Mouse (Mus musculus): ENCODE data around the gene Efna4. TPM values are rescaled to one million over a fixed set of nuclear protein-coding genes. Genes with fewer than 3 reads are reported as not detected.
A peak's percentile ranks its signal among the peaks of the same experiment; 100 is the strongest.

The Efna4 gene
- polyA plus RNA-seq, 1 experiment from 2014 or later, result 20.6 TPM

DNA sequence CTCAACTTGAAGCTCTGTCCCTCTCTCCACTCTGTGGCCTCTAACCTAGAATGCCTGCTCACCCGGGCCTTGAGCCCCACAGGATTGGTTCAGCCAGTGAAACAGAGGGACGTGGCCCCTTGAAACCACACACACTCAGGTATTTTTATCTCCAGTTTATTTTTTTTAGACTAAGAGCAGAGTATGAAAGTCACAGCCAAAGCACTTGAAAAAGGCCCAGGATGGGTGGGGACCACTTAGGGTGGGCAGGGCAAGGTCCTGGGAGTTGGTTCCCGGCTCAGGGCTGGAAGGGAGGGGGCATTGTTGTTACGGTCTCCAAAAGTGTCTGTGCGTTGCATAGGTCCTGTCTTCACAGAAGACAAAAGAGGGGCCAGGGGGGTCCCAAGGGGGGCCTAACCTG lies 23.5 kb downstream of the Efna4 start:
- H3K9me3 ChIP-seq (ENCODE audit: control insufficient read depth, low read length), result no peaks in the 10 kb centered on the region
- ATAC-seq (ENCODE audit: low FRiP score), result no peak
- WGBS, result 77% methylated on average over 5 of the region's 5 CpGs
- peaks cover 15% of the 10 kb centered on the region for H3K4me1 ChIP-seq (replicated peaks; ENCODE audit: control insufficient read depth, insufficient read depth, low read length)
- no peak overlapping the region for H3K27ac ChIP-seq (ENCODE audit: low read depth, low read length)
- no peaks in the 10 kb centered on the region for H3K36me3 ChIP-seq (ENCODE audit: control insufficient read depth, insufficient read depth, low read length)
- H3K4me2 ChIP-seq (replicated peaks; ENCODE audit: low read depth, low read length), result no peak overlapping the region
- DNase-seq (ENCODE audit: low spot score), result no peak
- no peak overlapping the region for H3K4me3 ChIP-seq (ENCODE audit: low read depth, low read length)
- H3K27me3 ChIP-seq (ENCODE audit: control insufficient read depth, insufficient read depth, low read length), result peaks cover 24% of the 10 kb centered on the region
- no peak overlapping the region for H3K9ac ChIP-seq (ENCODE audit: low read depth, low read length)

GRCm38 (mm10) chr3:89308089-89308488 lies 29.7 kb downstream of the Efna4 start:
- Histone ChIP-seq H3K27me3 (ENCODE audit: control insufficient read depth, insufficient read depth, low read length) (no peaks in the 10 kb centered on the region), H3K36me3 (ENCODE audit: control insufficient read depth, insufficient read depth, low read length) (no peaks in the 10 kb centered on the region), H3K9ac (ENCODE audit: low read depth, low read length) (no peak overlapping the region), H3K4me2 (replicated peaks; ENCODE audit: low read depth, low read length) (no peak overlapping the region), H3K4me3 (ENCODE audit: low read depth, low read length) (no peak overlapping the region), H3K27ac (ENCODE audit: low read depth, low read length) (no peak overlapping the region), H3K4me1 (replicated peaks; ENCODE audit: control insufficient read depth, insufficient read depth, low read length) (no peaks in the 10 kb centered on the region), H3K9me3 (ENCODE audit: control insufficient read depth, low read length) (no peaks in the 10 kb centered on the region)
- DNase-seq (ENCODE audit: low spot score), result peak; percentile 85
- WGBS, result 6% methylated on average over 9 of the region's 9 CpGs
- peak; percentile 68 for ATAC-seq (ENCODE audit: low FRiP score)

- no peak overlapping the region for H3K9ac ChIP-seq (ENCODE audit: low read depth, low read length)
- ATAC-seq (ENCODE audit: low FRiP score), result no peak
- no peaks in the 10 kb centered on the region for H3K9me3 ChIP-seq (ENCODE audit: control insufficient read depth, low read length)
- H3K36me3 ChIP-seq (ENCODE audit: control insufficient read depth, insufficient read depth, low read length), result no peaks in the 10 kb centered on the region
- H3K27ac ChIP-seq (ENCODE audit: low read depth, low read length), result no peak overlapping the region
- no peak for DNase-seq (ENCODE audit: low spot score)
- WGBS, result 66% methylated on average over 8 of the region's 8 CpGs
- H3K4me2 ChIP-seq (replicated peaks; ENCODE audit: low read depth, low read length), result no peak overlapping the region
- no peaks in the 10 kb centered on the region for H3K27me3 ChIP-seq (ENCODE audit: control insufficient read depth, insufficient read depth, low read length)
- H3K4me3 ChIP-seq (ENCODE audit: low read depth, low read length), result no peak overlapping the region
- no peaks in the 10 kb centered on the region for H3K4me1 ChIP-seq (replicated peaks; ENCODE audit: control insufficient read depth, insufficient read depth, low read length)
Observed at GRCm38 (mm10) chr3:89305551-89306325, 32.1 kb downstream of the Efna4 start.

- 70% methylated on average over 4 of the region's 4 CpGs for WGBS
- DNase-seq (ENCODE audit: low spot score) (no peak), ATAC-seq (ENCODE audit: low FRiP score) (no peak)
- Histone ChIP-seq H3K27me3 (ENCODE audit: control insufficient read depth, insufficient read depth, low read length) (peaks cover 3% of the 10 kb centered on the region), H3K9me3 (ENCODE audit: control insufficient read depth, low read length) (no peaks in the 10 kb centered on the region), H3K4me1 (replicated peaks; ENCODE audit: control insufficient read depth, insufficient read depth, low read length) (no peaks in the 10 kb centered on the region), H3K4me2 (replicated peaks; ENCODE audit: low read depth, low read length) (no peak overlapping the region), H3K4me3 (ENCODE audit: low read depth, low read length) (no peak overlapping the region), H3K27ac (ENCODE audit: low read depth, low read length) (no peak overlapping the region), H3K36me3 (ENCODE audit: control insufficient read depth, insufficient read depth, low read length) (no peaks in the 10 kb centered on the region), H3K9ac (ENCODE audit: low read depth, low read length) (no peak overlapping the region)
Observed at GRCm38 (mm10) chr3:89305105-89305504, 32.7 kb downstream of the Efna4 start.

DNA sequence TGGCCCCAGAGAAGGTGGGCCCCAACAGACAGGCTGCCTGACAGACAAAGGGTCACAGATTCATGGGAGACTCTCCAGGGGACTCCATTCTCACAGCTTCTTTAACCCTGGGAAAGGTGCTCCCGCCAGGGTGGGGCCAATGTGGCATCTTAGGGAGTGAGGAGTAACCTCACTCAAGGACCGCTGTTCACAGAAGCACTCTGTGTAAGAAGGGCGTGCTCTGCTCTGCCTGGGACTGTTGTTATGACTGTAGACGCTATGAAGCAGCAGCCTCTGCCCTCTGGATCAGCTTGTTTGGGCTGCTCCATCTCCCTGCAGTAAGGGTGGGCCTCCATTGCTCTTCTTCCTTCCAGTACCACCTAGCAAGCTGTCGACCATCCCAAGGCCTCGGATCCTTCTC lies 33.4 kb downstream of the Efna4 start:
- DNase-seq (ENCODE audit: low spot score) (no peak), ATAC-seq (ENCODE audit: low FRiP score) (no peak)
- H3K36me3 ChIP-seq (ENCODE audit: control insufficient read depth, insufficient read depth, low read length), result no peaks in the 10 kb centered on the region
- H3K27ac ChIP-seq (ENCODE audit: low read depth, low read length), result no peak overlapping the region
- H3K4me1 ChIP-seq (replicated peaks; ENCODE audit: control insufficient read depth, insufficient read depth, low read length), result 0 out of 2 replicates have a peak, but pooled peaks cover 2% of the 10 kb centered on the region
- no peak overlapping the region for H3K4me2 ChIP-seq (replicated peaks; ENCODE audit: low read depth, low read length)
- no peak overlapping the region for H3K9ac ChIP-seq (ENCODE audit: low read depth, low read length)
- no peaks in the 10 kb centered on the region for H3K9me3 ChIP-seq (ENCODE audit: control insufficient read depth, low read length)
- H3K4me3 ChIP-seq (ENCODE audit: low read depth, low read length), result no peak overlapping the region
- WGBS, result 59% methylated on average over 6 of the region's 6 CpGs
- peaks cover 6% of the 10 kb centered on the region for H3K27me3 ChIP-seq (ENCODE audit: control insufficient read depth, insufficient read depth, low read length)

DNA sequence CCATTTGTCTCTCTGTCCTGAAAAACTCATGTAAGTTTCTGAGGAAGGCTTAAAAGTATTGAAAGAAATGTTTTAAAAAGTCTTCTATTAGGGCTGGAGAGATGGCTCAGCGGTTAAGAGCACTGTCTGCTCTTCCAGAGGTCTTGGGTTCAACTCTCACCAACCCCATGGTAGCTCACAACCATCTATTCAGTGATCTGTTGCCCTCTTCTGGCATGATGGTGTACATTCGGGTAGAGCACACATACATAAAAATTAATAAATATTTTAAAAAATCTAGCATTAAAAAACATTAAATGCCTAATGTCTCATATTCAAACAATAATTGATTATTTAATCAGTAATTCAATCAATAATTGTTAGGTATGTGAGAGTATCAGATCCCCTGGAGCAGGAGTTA lies 37.3 kb downstream of the Efna4 start:
- no peaks in the 10 kb centered on the region for H3K9me3 ChIP-seq (ENCODE audit: control insufficient read depth, low read length)
- 0 out of 2 replicates have a peak, but pooled peaks cover 4% of the 10 kb centered on the region for H3K4me1 ChIP-seq (replicated peaks; ENCODE audit: control insufficient read depth, insufficient read depth, low read length)
- ATAC-seq (ENCODE audit: low FRiP score) (no peak), DNase-seq (ENCODE audit: low spot score) (no peak)
- H3K9ac ChIP-seq (ENCODE audit: low read depth, low read length), result no peak overlapping the region
- no peak overlapping the region for H3K27ac ChIP-seq (ENCODE audit: low read depth, low read length)
- no peak overlapping the region for H3K4me2 ChIP-seq (replicated peaks; ENCODE audit: low read depth, low read length)
- H3K4me3 ChIP-seq (ENCODE audit: low read depth, low read length), result no peak overlapping the region
- H3K27me3 ChIP-seq (ENCODE audit: control insufficient read depth, insufficient read depth, low read length), result peaks cover 6% of the 10 kb centered on the region
- WGBS, result 68% methylated on average over 2 of the region's 2 CpGs
- H3K36me3 ChIP-seq (ENCODE audit: control insufficient read depth, insufficient read depth, low read length), result no peaks in the 10 kb centered on the region

GRCm38 (mm10) chr3:89300071-89300470 lies 37.8 kb downstream of the Efna4 start:
- no peak for DNase-seq (ENCODE audit: low spot score)
- H3K4me2 ChIP-seq (replicated peaks; ENCODE audit: low read depth, low read length), result no peak overlapping the region
- no peak for ATAC-seq (ENCODE audit: low FRiP score)
- H3K9me3 ChIP-seq (ENCODE audit: control insufficient read depth, low read length), result no peaks in the 10 kb centered on the region
- 63% methylated on average over 1 of the region's 1 CpGs for WGBS
- H3K36me3 ChIP-seq (ENCODE audit: control insufficient read depth, insufficient read depth, low read length), result no peaks in the 10 kb centered on the region
- no peak overlapping the region for H3K4me3 ChIP-seq (ENCODE audit: low read depth, low read length)
- no peak overlapping the region for H3K9ac ChIP-seq (ENCODE audit: low read depth, low read length)
- H3K27me3 ChIP-seq (ENCODE audit: control insufficient read depth, insufficient read depth, low read length), result peaks cover 6% of the 10 kb centered on the region
- no peak overlapping the region for H3K27ac ChIP-seq (ENCODE audit: low read depth, low read length)
- 0 out of 2 replicates have a peak, but pooled peaks cover 4% of the 10 kb centered on the region for H3K4me1 ChIP-seq (replicated peaks; ENCODE audit: control insufficient read depth, insufficient read depth, low read length)

GRCm38 (mm10) chr3:89299499-89299898 lies 38.3 kb downstream of the Efna4 start:
- no peak for ATAC-seq (ENCODE audit: low FRiP score)
- peak; percentile 59 for DNase-seq (ENCODE audit: low spot score)
- Histone ChIP-seq H3K27ac (ENCODE audit: low read depth, low read length) (no peak overlapping the region), H3K9ac (ENCODE audit: low read depth, low read length) (no peak overlapping the region), H3K9me3 (ENCODE audit: control insufficient read depth, low read length) (no peaks in the 10 kb centered on the region), H3K4me1 (replicated peaks; ENCODE audit: control insufficient read depth, insufficient read depth, low read length) (0 out of 2 replicates have a peak, but pooled peaks cover 4% of the 10 kb centered on the region), H3K4me2 (replicated peaks; ENCODE audit: low read depth, low read length) (peak overlapping the region; percentile 20; the same call in 1 of the 2 replicates), H3K27me3 (ENCODE audit: control insufficient read depth, insufficient read depth, low read length) (peaks cover 6% of the 10 kb centered on the region), H3K36me3 (ENCODE audit: control insufficient read depth, insufficient read depth, low read length) (no peaks in the 10 kb centered on the region), H3K4me3 (ENCODE audit: low read depth, low read length) (no peak overlapping the region)
- 5% methylated on average over 14 of the region's 14 CpGs for WGBS

- no peak overlapping the region for H3K27ac ChIP-seq (ENCODE audit: low read depth, low read length)
- 0 out of 2 replicates have a peak, but pooled peaks cover 4% of the 10 kb centered on the region for H3K4me1 ChIP-seq (replicated peaks; ENCODE audit: control insufficient read depth, insufficient read depth, low read length)
- no peak overlapping the region for H3K4me2 ChIP-seq (replicated peaks; ENCODE audit: low read depth, low read length)
- 87% methylated on average over 6 of the region's 6 CpGs for WGBS
- DNase-seq (ENCODE audit: low spot score) (no peak), ATAC-seq (ENCODE audit: low FRiP score) (no peak)
- H3K36me3 ChIP-seq (ENCODE audit: control insufficient read depth, insufficient read depth, low read length), result no peaks in the 10 kb centered on the region
- no peak overlapping the region for H3K4me3 ChIP-seq (ENCODE audit: low read depth, low read length)
- no peaks in the 10 kb centered on the region for H3K9me3 ChIP-seq (ENCODE audit: control insufficient read depth, low read length)
- peaks cover 6% of the 10 kb centered on the region for H3K27me3 ChIP-seq (ENCODE audit: control insufficient read depth, insufficient read depth, low read length)
- H3K9ac ChIP-seq (ENCODE audit: low read depth, low read length), result no peak overlapping the region
Observed at GRCm38 (mm10) chr3:89298908-89299307, 38.9 kb downstream of the Efna4 start.
